Mouse (Mus musculus) erythroid progenitor cell, adult 5-6 weeks (primary cell): ENCODE data around the gene Gpx4. TPM values are rescaled to one million over a fixed set of nuclear protein-coding genes. Genes with fewer than 3 reads are reported as not detected.

Experiments
- ATAC-seq: replicated peaks from 2 replicates; pipeline ENCODE4 v1.8.0; 2016; ENCODE audit warnings: moderate number of reproducible peaks, mild to moderate bottlenecking, moderate TSS enrichment, inconsistent platforms; ENCODE audit not compliant: poor library complexity, low FRiP score, severe bottlenecking
- total RNA-seq, 2 experiments: library from RNA; stranded (forward) in 1 of 2; stranded (reverse) in 1 of 2; fragments of 150-400 nt in 1 of 2; fragments of 186-747, 209-891 nt in 1 of 2; gene quantifications; 2 replicates each; pipeline versions ENCODE4 v1.2.3 to v1.2.4; 2015 to 2017; ENCODE audit warnings: low replicate concordance in 2 of 2

Gene Gpx4
- 371 and 490 TPM in 2 replicates for total RNA-seq (2015; ENCODE audit: low replicate concordance)
- total RNA-seq (2017; ENCODE audit: low replicate concordance), result 239 and 372 TPM in 2 replicates

- no peak for ATAC-seq
Measured at GRCm38 (mm10) chr10:80047041-80047565, at the start of gene Gpx4. TSS of gene Gpx4 (plus strand) at chr10:80047166.

GRCm38 (mm10) chr10:79997819-79998218, 49.1 kb upstream of the Gpx4 start:
- peak; percentile 35 for ATAC-seq

- no peak for ATAC-seq
Measured at GRCm38 (mm10) chr10:80001945-80002344, 45.0 kb upstream of the Gpx4 start.

- ATAC-seq, result no peak
Measured at GRCm38 (mm10) chr10:80002829-80003228, 44.1 kb upstream of the Gpx4 start.

- ATAC-seq, result peak; percentile 47; the same call in 1 of the 2 replicates
Measured at GRCm38 (mm10) chr10:80003374-80004232, 43.4 kb upstream of the Gpx4 start.

- no peak for ATAC-seq
Measured at GRCm38 (mm10) chr10:80004233-80004705, 42.7 kb upstream of the Gpx4 start.

- no peak for ATAC-seq
Measured at GRCm38 (mm10) chr10:80011740-80012139, 35.2 kb upstream of the Gpx4 start.

- no peak for ATAC-seq
Measured at GRCm38 (mm10) chr10:80013609-80014008, 33.4 kb upstream of the Gpx4 start.

GRCm38 (mm10) chr10:80014484-80015290, 32.3 kb upstream of the Gpx4 start:
- ATAC-seq, result no peak

- ATAC-seq, result no peak
Measured at GRCm38 (mm10) chr10:80015583-80015982, 31.4 kb upstream of the Gpx4 start.

GRCm38 (mm10) chr10:80016511-80016910, 30.5 kb upstream of the Gpx4 start, which contains the start of gene Arhgap45:
TSS of gene Arhgap45 (plus strand) at chr10:80016653.
- peak; percentile 35 for ATAC-seq

- peak; percentile 23; the same call in 1 of the 2 replicates for ATAC-seq
Measured at GRCm38 (mm10) chr10:80016931-80017330, 30.0 kb upstream of the Gpx4 start.

GRCm38 (mm10) chr10:80017361-80017760, 29.6 kb upstream of the Gpx4 start:
- no peak for ATAC-seq

GRCm38 (mm10) chr10:80017771-80018170, 29.2 kb upstream of the Gpx4 start:
- ATAC-seq, result no peak

- ATAC-seq, result peak; percentile 58
Measured at GRCm38 (mm10) chr10:80018739-80019297, 28.1 kb upstream of the Gpx4 start.

- no peak for ATAC-seq
Measured at GRCm38 (mm10) chr10:80019471-80020131, 27.4 kb upstream of the Gpx4 start.

GRCm38 (mm10) chr10:80020191-80020590, 26.8 kb upstream of the Gpx4 start:
- no peak for ATAC-seq

- ATAC-seq, result no peak
Measured at GRCm38 (mm10) chr10:80020603-80021319, 26.2 kb upstream of the Gpx4 start.

GRCm38 (mm10) chr10:80021320-80021641, 25.7 kb upstream of the Gpx4 start:
- no peak for ATAC-seq
